Mouse (Mus musculus) erythroblast, embryonic 14.5 days (primary cell): Measurements from ENCODE around the gene Pgpep1.

Source experiments
- GATA1 ChIP-seq: IDR thresholded peaks from 2 replicates; pipeline ENCODE4 v1.6.1; 2012; ENCODE audit warnings: low read length, inconsistent platforms, mixed read lengths
- TAL1 ChIP-seq: IDR thresholded peaks from 3 replicates; pipeline ENCODE4 v1.6.1; 2012; ENCODE audit warnings: low read length, inconsistent platforms, mixed read lengths

GRCm38 (mm10) chr8:70613763-70614162 lies 46.4 kb downstream of the Pgpep1 start:
- TF ChIP-seq GATA1 (no peak), TAL1 (no peak)
